Mouse (Mus musculus) midbrain, postnatal 0 days (tissue): ENCODE measurements around the gene Rps12-ps3. TPM values are rescaled to one million over a fixed set of nuclear protein-coding genes. Genes with fewer than 3 reads are reported as not detected.

ENCODE experiments used
- ATAC-seq: fragments of 200-750 bp; cut with Nextera tagmentation; 2 replicates; pipeline ENCODE4 v1.8.0; 2017; ENCODE audit warnings: moderate number of reproducible peaks, mild to moderate bottlenecking, moderate TSS enrichment, moderate library complexity; ENCODE audit not compliant: low FRiP score
- DNase-seq: peaks from one replicate; pipeline ENCODE4 v3.0.0-alpha.2; 2015; ENCODE audit warnings: low spot score
- H3K27ac ChIP-seq: fragments of 300-500 bp; sonication (generic); 2 replicates; pipeline ENCODE4 v1.5.1; 2014; ENCODE audit warnings: low read depth, mild to moderate bottlenecking, low read length, mixed read lengths
- H3K27me3 ChIP-seq: fragments of 300-500 bp; sonication (generic); 2 replicates; pipeline ENCODE4 v1.6.1; 2014; ENCODE audit warnings: low read length, control low read depth, mixed read lengths; ENCODE audit not compliant: insufficient read depth
- H3K36me3 ChIP-seq: fragments of 300-500 bp; sonication (generic); 2 replicates; pipeline ENCODE4 v1.6.1; 2014; ENCODE audit warnings: low read length, control low read depth, mixed read lengths; ENCODE audit not compliant: insufficient read depth
- H3K4me1 ChIP-seq: fragments of 300-500 bp; sonication (generic); 2 replicates; pipeline ENCODE4 v1.6.1; 2014; ENCODE audit warnings: mild to moderate bottlenecking, control low read depth, antibody characterized with exemption, low read length, mixed read lengths; ENCODE audit not compliant: insufficient read depth
- H3K4me2 ChIP-seq: fragments of 300-500 bp; sonication (generic); 2 replicates; pipeline ENCODE4 v1.6.1; 2014; ENCODE audit warnings: low read depth, mild to moderate bottlenecking, low read length, mixed read lengths; ENCODE audit not compliant: poor library complexity, severe bottlenecking
- H3K4me3 ChIP-seq: fragments of 300-500 bp; sonication (generic); 2 replicates; pipeline ENCODE4 v1.5.1; 2014; ENCODE audit warnings: low read depth, mild to moderate bottlenecking, low read length, moderate library complexity
- H3K9ac ChIP-seq: fragments of 300-500 bp; sonication (generic); replicated peaks from 2 replicates; pipeline ENCODE4 v1.6.1; 2014; ENCODE audit warnings: mild to moderate bottlenecking, low read length, moderate library complexity, mixed read lengths; ENCODE audit not compliant: poor library complexity, severe bottlenecking
- H3K9me3 ChIP-seq: fragments of 300-500 bp; sonication (generic); 2 replicates; pipeline ENCODE4 v1.6.1; 2016; ENCODE audit warnings: low read length, control low read depth
- CTCF ChIP-seq: IDR thresholded peaks from 2 replicates; pipeline ENCODE4 v1.5.1; 2016; ENCODE audit warnings: antibody characterized with exemption, mild to moderate bottlenecking
- WGBS: fragments of 180-500 bp; shearing (Covaris S2); extraction: QIAGEN DNeasy Blood & Tissue Kit; methylation state at CpG from one replicate; pipeline ENCODE4 v1.1.7; 2014; 5-methylcytosine and 5-hydroxymethylcytosine counted together
- polyA plus RNA-seq: library from polyadenylated mRNA; unstranded; fragments of >200 nt; fragmentation: Nextera tagmentation; extraction: Ambion mirVana; gene quantifications from 2 replicates; pipeline ENCODE4 v1.2.1, GENCODE M21; 2015
- total RNA-seq: library from RNA; depleted of rRNA; stranded (reverse); fragments of >200 nt; gene quantifications from 2 replicates; pipeline ENCODE4 v1.2.3, GENCODE M21; 2014; rRNA removed

Rps12-ps3 gene
- total RNA-seq (77.4 and 105 TPM in 2 replicates), polyA plus RNA-seq (9.1 and 9.7 TPM in 2 replicates)

DNA sequence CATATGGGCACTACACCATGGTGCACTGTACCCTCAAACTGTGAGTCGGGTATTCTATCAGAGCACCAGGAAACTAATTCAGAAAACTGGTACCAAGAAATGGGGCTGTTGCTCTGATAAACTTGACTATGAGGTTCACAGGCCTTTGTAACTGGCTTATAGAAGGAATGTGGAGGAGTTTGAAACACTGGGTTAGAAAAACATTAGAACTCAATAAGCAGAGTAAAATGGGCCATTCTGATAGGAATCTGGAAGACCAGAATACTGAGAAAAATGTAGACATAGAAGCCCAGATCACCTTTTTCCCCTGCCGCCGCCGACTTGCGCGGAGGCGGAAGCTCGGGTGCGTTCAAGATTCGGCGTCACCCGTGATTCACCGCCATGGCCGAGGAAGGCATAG lies at the start of gene Rps12-ps3:
Rps12-ps3 (plus strand) TSS at position 301 of the 400 bp plus-strand sequence.
- H3K4me3 ChIP-seq: no peak within 1 kb of the TSS
- H3K36me3 ChIP-seq: no peaks in the 10 kb centered on the region
- TF ChIP-seq CTCF: no peak

DNA sequence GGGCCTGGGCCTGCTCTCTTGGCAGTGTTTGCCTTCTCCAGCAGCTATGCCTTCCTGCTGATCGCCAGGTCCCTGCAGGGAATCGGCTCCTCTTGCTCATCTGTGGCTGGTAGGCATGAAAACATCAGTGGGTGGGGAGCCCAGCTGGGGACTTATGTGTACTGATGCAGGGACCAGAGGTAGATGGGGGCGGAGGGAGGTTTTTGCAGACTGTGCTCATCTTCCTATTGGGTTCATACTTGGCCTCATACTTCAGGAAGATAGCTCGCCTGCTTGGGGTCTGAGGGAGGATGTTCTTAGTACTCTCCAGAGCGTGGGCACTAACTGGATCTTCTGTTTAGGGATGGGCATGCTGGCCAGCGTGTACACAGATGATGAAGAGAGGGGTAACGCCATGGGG lies 48.9 kb upstream of the Rps12-ps3 start:
- H3K9me3 ChIP-seq: no peaks in the 10 kb centered on the region
- H3K36me3 ChIP-seq: no peaks in the 10 kb centered on the region
- no peaks in the 10 kb centered on the region for H3K27me3 ChIP-seq
- WGBS: 90% methylated on average over 7 of the region's 7 CpGs
- no peak overlapping the region for H3K27ac ChIP-seq
- H3K9ac ChIP-seq: no peak overlapping the region
- H3K4me1 ChIP-seq: no peaks in the 10 kb centered on the region
- ATAC-seq (no peak), DNase-seq (no peak)
- TF ChIP-seq CTCF: no peak
- no peak overlapping the region for H3K4me3 ChIP-seq
- no peak overlapping the region for H3K4me2 ChIP-seq

More for the DNA sequence above, at the start of gene Rps12-ps3:
- DNase-seq (no peak), ATAC-seq (no peak)
- Histone ChIP-seq H3K9me3 (no peaks in the 10 kb centered on the region), H3K4me2 (no peak within 1 kb of the TSS), H3K27me3 (no peaks in the 10 kb centered on the region), H3K9ac (no peak within 1 kb of the TSS), H3K4me1 (no peaks in the 10 kb centered on the region), H3K27ac (no peak within 1 kb of the TSS)
- 99% methylated on average over 11 of the region's 14 CpGs for WGBS

DNA sequence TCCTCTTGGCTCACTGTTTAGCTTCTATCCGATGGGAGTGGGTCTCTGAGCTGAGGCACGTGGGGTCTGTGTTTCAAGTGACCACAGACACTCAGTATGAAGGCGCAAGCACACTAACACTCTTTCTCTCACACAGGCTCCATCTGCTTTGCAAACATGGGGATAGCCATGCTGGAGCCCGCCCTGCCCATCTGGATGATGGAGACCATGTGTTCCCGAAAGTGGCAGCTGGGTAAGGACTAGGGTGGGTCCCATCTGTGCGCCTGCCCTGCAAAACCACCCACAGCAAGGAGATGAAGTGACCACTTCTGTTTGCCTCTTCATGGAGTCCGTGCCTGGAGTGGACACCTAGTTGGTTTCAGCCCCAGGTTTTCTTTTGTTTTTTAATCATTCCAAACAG lies 45.7 kb upstream of the Rps12-ps3 start:
- no peaks in the 10 kb centered on the region for H3K4me1 ChIP-seq

DNA sequence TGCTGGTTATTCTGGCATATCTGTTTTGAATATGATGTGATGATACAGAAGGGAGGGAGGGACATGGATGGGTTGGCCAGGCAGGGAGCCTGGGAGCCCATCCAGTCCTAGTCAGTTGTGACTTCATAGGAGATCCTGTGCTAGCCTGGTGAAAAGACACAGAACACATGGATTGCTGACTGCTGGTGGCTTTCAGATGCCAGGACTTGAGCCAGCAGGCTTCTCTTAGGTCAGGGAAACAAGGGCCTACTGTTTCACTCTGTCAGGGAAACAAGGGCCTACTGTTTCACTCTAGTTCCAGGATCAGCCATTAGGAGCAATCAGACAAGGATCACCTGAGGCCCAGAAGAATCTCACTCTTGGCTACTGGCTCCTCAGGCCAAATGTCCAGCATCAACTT lies 41.2 kb upstream of the Rps12-ps3 start:
- DNase-seq (no peak), ATAC-seq (no peak)
- Histone ChIP-seq H3K36me3 (no peaks in the 10 kb centered on the region), H3K4me3 (no peak overlapping the region), H3K9me3 (no peaks in the 10 kb centered on the region), H3K9ac (no peak overlapping the region), H3K27ac (no peak overlapping the region), H3K27me3 (no peaks in the 10 kb centered on the region), H3K4me2 (no peak overlapping the region), H3K4me1 (no peaks in the 10 kb centered on the region)
- no peak for TF ChIP-seq CTCF

More for the DNA sequence above, 45.7 kb upstream of the Rps12-ps3 start:
- no peak for DNase-seq
- no peak for TF ChIP-seq CTCF
- Histone ChIP-seq H3K36me3 (no peaks in the 10 kb centered on the region), H3K4me3 (no peak overlapping the region), H3K9me3 (no peaks in the 10 kb centered on the region), H3K27ac (no peak overlapping the region), H3K27me3 (no peaks in the 10 kb centered on the region), H3K4me2 (no peak overlapping the region), H3K9ac (no peak overlapping the region)
- no peak for ATAC-seq
- 88% methylated on average over 7 of the region's 7 CpGs for WGBS

DNA sequence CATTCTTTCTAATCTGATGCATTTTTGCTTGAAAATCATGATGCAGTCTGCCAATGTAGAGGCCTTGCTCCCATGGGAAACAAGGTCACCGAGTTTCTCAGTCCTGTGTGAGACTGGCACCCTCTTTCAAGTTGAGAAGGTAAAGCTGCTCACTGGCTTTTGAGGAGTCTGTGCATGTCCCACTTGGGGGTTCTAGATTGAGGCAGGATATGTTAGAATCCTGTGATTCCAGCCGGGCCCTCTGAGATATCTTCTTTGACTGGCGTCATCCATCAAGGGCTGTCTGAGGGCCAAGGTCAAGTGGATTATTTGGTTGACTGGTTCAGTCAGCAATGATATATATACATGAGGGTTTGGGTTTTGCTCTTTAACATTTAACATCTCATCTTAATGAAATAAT lies 40.1 kb upstream of the Rps12-ps3 start:
- ATAC-seq (no peak), DNase-seq (no peak)
- Histone ChIP-seq H3K9me3 (no peaks in the 10 kb centered on the region), H3K4me1 (no peaks in the 10 kb centered on the region), H3K27ac (no peak overlapping the region), H3K4me3 (no peak overlapping the region), H3K4me2 (no peak overlapping the region), H3K27me3 (no peaks in the 10 kb centered on the region), H3K36me3 (no peaks in the 10 kb centered on the region), H3K9ac (no peak overlapping the region)
- 92% methylated on average over 3 of the region's 3 CpGs for WGBS
- TF ChIP-seq CTCF: no peak

DNA sequence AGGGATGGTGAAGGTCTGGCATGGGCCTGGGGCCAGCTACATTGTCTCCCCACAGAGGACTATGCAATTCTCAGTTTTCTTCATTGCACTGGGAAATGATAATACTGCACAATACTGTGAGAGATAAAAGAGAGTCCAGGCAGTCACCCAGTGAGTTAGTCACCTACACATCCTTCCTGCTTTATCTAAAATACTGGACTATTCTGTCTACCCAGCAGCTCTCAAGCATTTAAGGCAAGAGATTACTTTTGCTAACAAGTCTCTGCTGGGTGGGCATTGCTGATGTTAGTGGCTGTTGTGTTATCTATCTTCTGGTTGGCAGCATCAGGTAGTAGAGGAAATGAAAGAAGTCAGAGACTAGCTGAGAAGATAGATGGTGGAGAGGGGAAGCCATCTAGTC lies 33.0 kb upstream of the Rps12-ps3 start:
- ATAC-seq (no peak), DNase-seq (no peak)
- Histone ChIP-seq H3K9me3 (no peaks in the 10 kb centered on the region), H3K4me1 (no peaks in the 10 kb centered on the region), H3K4me3 (no peak overlapping the region), H3K36me3 (no peaks in the 10 kb centered on the region), H3K9ac (no peak overlapping the region), H3K27ac (no peak overlapping the region), H3K4me2 (no peak overlapping the region), H3K27me3 (no peaks in the 10 kb centered on the region)
- TF ChIP-seq CTCF: no peak

DNA sequence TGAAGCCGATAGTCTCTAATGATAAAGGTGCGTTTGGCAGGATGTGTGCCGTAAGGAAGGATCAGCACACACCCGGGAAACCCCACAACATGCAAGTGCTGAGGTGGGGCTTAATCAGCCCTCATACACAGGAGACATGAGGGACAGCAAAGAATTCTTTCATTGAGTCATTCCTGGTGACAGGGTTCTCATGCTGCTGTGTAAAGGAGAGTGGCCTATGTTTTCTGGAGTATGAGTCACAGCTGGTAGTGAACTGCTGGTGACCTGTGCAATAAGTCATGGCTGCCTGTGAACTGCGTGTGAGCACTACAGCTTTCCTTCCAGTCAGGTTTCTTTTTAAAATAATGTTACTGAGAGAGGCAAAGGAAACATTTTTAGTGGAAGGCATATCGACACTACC lies 32.3 kb upstream of the Rps12-ps3 start:
- no peak overlapping the region for H3K4me3 ChIP-seq
- H3K36me3 ChIP-seq: no peaks in the 10 kb centered on the region
- no peak for DNase-seq
- 82% methylated on average over 6 of the region's 6 CpGs for WGBS
- no peak overlapping the region for H3K4me2 ChIP-seq
- no peak overlapping the region for H3K27ac ChIP-seq
- no peaks in the 10 kb centered on the region for H3K27me3 ChIP-seq
- no peak for ATAC-seq
- no peak overlapping the region for H3K9ac ChIP-seq
- no peaks in the 10 kb centered on the region for H3K9me3 ChIP-seq
- H3K4me1 ChIP-seq: no peaks in the 10 kb centered on the region
- TF ChIP-seq CTCF: no peak
